Mouse (Mus musculus): ENCODE measurements around the gene Cope.
A peak's percentile ranks its signal among the peaks of the same experiment; 100 is the strongest.

The Cope gene

GRCm38 (mm10) chr8:70344279-70344678 is 42.0 kb downstream of the Cope start:
- DNase-seq (ENCODE audit: low read depth in 2 of 2, low spot score in 2 of 2): no peak

GRCm38 (mm10) chr8:70347443-70347842 is 45.1 kb downstream of the Cope start:
- DNase-seq (ENCODE audit: low read depth in 2 of 2, low spot score in 2 of 2): no peak

- DNase-seq (ENCODE audit: low read depth in 2 of 2, low spot score in 2 of 2): no peak
These were observed 45.6 kb downstream of the Cope start for GRCm38 (mm10) chr8:70347860-70348420.

DNA sequence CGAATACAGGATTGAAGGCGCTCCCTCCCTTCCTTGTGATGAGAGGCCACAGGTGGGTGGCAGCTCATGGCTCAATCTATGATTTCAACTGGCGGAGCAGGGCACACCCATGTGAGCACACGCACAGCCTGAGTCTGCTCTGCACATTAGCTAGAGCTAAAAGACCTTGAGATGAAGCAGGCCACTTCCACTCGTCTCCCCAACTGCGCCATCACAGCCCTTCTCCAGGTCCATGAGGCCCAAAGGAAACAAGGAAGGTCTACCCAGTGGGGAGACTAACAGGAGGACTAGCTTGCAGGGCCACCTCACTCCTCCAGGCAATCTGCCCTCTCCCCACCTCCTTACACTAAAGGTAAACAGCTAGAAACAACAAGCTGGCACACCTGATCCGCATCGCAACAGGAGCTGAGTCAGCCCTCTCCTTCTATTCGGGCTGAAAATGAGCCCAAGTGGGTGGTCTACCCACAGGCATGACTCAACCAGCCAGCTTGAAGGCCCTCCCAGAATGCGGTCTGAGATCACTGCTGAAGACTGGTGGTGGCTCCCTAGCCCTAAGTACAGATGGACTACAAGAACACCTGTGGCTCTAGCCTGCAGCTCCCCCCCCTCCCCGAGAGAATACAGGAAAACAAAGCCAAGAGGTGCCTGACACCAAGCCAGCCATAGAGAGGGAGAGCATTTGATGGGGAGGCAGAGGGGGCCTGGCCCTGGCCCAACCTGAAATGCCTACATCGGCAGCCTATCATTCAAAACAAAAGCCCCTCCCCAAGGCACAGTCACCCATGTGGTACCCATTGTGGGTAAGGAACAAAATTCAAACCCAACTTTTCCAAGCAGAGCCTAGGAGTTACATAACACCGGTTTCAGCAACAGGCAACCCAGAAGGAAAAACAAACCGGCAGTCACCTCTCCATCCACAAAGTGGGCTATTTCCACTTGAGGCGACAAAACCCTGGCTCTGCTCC is 49.0 kb downstream of the Cope start:
- no peak for DNase-seq (ENCODE audit: low read depth in 2 of 2, low spot score in 2 of 2)

GRCm38 (mm10) chr8:70352000-70352384 is 49.7 kb downstream of the Cope start:
- no peak for DNase-seq (ENCODE audit: low read depth in 2 of 2, low spot score in 2 of 2)

- peak; percentile 55 to 64 for DNase-seq (ENCODE audit: low read depth in 2 of 2, low spot score in 2 of 2)
These were observed 50.4 kb downstream of the Cope start for GRCm38 (mm10) chr8:70352657-70353151.

DNA sequence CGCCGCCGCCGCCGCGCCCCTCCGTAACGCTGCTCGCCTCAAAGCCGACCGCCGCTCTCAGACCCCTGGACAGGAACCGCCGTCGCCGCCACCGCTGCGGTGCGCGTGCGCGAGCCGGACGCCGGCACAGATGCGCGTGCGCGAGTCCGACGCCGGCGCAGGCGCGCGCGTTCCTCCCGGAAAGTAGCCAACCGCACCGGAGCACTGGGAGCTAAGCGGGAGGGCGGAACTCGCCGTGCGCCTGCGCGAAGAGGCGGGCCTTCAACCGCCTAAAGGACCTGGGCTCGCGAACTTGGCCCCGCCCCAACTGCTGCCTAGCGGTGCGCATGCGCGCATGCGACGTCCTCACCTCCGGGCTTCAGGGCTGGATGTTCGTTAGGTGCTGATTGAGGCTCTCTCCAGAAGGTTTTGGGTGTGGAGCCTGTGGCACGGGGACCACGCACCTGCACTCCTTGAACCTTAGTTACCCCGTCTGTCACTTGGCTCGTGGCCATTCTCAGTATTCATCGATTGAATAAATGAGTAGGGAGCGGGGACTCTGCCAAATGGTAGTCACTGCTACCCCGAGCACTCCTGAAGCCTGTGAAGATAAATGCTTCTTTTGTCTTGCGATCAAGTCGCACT is 51.0 kb downstream of the Cope start, which contains the start of gene Upf1:
Gene Upf1, minus strand, starts transcription at position 85 of the 624 bp plus-strand sequence.
- DNase-seq (ENCODE audit: low read depth in 2 of 2, low spot score in 2 of 2): peak; percentile 98

DNA sequence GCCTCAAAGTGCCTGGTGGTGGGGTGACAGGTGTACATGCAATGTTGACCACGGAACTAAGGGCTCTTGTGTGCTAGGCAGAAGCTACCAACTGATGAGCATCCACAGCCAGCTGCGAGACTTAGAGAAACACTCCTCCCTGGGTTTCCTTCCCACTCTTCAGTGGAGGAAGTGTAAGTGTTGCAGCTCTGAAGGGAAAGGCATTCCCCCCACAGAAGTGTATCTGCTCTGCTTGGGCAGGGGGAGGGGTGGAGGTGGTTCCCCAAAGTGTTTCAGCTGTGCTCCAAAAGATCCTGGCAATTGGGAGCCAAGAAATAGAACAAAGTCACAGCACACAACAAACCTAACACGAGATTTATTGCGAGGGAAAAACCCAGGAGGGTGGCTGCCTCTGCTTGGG is 51.7 kb downstream of the Cope start:
- DNase-seq (ENCODE audit: low read depth in 2 of 2, low spot score in 2 of 2): no peak

GRCm38 (mm10) chr8:70356111-70356510 is 53.8 kb downstream of the Cope start:
- no peak for DNase-seq (ENCODE audit: low read depth in 2 of 2, low spot score in 2 of 2)

GRCm38 (mm10) chr8:70359411-70359810 is 57.1 kb downstream of the Cope start:
- no peak for DNase-seq (ENCODE audit: low read depth in 2 of 2, low spot score in 2 of 2)

DNA sequence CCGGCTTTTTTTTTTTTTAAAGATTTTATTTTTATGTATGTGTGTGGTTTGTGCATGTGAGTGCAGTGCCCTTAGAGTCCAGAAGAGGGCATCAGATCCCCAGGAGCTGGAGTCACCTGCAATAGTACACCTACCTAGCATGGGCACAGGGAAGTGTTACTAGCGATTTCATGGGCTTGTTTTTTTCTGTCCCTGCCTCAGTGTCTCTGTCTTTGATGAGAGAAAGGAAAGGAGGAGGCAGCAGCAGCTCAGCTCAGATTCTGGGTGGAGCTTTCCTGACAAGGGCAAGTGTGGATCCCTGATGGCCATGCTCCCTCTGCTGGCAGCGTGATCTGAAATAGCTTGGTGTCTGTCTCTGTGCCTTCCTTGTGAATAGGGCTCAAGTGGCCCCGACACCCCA is 58.5 kb downstream of the Cope start:
- no peak for DNase-seq (ENCODE audit: low read depth in 2 of 2, low spot score in 2 of 2)

DNA sequence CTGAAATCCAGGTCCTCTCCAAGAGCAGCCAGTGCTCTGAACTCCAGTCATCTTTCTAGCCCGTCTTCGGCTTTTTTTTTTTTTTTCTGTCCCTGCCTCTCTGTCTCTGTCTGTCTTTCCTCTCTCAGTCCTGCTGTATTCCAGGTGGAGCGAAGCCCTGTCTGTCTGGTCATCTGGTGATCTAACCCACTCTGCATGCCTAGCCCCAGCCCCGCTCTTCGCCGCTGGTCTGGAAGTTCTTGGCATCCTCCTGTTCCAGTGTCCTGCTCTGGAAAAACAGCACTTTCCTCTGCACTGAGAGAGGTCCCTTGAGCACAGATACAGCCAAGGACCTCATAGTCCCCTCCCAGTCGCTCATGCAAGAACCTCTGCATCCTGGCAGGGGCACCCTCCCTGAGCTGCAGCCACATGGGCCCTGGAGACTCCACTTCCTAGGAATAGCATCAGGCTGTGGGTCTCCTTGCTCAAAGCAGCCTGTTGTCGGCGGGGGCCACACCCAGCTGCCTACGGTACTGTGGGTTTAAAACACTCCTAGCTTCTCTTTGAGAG is 59.2 kb downstream of the Cope start:
- no peak for DNase-seq (ENCODE audit: low read depth in 2 of 2, low spot score in 2 of 2)

All from CD8-positive naive resting alpha-beta T cell, adult 2 months (primary cell).